Mouse (Mus musculus): ENCODE measurements around the gene Tnrc6c.

The Tnrc6c gene

DNA sequence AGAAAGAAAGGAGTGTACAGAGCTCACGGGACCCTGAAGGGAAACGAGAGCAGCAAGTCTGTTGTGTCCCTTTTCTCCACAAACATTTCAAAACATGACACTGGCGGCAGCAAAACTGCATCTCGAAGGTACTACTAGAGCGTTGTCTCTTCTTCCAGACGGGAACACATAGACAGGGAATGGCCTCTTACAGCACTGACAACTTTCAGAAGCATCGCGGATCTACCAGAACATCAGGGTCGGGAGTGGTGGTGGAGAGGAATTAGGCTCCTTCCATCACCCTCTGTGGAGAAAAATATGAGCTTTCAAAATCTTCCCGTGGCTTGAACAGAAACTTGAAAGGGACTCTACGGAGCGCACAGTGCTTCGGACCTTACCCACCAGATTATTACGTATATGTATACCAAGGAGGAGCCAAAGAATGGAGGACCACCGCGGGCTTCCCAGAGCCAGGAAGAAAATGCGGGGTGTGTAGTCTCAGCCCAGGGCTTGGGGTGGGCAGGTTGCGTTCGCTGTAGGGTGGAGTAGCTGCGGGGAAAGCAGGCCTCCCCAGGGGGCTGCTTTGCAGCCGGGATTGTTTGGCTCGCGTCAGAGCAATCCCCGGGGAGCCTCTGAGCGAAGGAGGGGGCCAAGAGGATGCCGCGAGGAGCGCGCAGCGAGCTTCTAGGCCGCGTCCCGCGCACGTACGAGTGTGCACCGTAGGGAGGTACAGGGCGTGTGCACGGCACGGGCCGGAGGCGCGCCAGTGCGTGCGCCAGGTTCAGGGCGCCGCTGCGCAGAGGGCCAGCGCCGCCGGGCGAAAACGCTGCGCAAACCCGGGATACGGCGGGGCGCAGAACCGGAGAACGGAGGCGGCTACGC, at the start of gene Tnrc6c:
Gene Tnrc6c (plus strand): TSS at position 799 of the 861 bp plus-strand sequence.
- DNase-seq (ENCODE audit: low read depth, low spot score): peak; percentile 82

DNA sequence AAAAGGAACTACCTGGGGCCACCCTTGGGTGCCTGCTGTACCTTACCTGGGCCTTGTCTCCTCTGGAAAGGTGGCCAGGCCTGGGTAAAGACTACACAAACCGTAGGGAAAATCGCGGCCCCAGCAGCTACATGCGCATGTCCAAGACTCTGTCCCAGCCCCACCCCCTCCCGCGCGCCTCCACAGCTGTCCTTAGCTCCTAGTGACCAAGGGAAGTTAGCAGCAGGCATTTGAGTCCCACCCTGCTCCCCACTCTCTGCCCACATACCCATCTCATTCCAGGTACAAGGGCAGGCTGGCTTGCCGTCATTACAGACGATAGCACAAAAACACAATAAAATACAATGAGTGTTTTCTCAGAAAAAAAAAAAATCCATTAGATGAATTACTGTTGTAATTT, 48.0 kb upstream of the Tnrc6c start:
- no peak for DNase-seq (ENCODE audit: low read depth, low spot score)

GRCm38 (mm10) chr11:117606605-117607203, 47.4 kb upstream of the Tnrc6c start:
- no peak for DNase-seq (ENCODE audit: low read depth, low spot score)

DNA sequence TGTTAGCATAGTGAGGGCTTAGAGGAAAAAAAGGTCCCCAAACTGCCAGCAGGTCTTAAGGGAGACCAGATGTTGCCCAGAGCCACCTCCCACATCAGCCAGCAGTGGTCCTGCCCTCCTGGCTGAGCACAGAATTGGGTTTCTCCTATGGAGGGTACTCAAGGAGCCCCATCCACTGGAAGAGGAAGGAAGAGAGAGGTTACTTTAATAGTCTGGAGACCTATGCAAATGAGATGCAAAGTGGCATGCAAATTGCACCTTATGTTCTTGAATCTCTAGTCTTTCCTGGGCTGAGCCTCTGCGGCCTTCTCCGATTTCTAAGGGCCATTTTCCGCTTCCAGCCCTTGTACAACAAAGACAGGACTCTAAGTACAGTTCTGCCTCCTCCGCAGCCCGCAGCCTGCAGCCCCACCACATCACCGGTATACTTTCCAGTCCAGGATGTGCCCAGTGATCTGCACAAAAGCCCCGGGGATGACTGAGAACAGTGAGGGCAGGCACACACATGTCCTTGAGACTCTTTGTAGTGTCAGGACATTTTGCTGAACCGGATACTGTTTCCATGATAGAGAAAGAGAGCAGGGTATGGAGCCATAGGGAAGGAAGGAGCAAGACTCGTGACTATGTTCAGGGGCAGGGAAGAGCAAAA, 45.8 kb upstream of the Tnrc6c start:
- DNase-seq (ENCODE audit: low read depth, low spot score): no peak

- DNase-seq (ENCODE audit: low read depth, low spot score): no peak
These were observed 45.1 kb upstream of the Tnrc6c start for GRCm38 (mm10) chr11:117608976-117609375.

DNA sequence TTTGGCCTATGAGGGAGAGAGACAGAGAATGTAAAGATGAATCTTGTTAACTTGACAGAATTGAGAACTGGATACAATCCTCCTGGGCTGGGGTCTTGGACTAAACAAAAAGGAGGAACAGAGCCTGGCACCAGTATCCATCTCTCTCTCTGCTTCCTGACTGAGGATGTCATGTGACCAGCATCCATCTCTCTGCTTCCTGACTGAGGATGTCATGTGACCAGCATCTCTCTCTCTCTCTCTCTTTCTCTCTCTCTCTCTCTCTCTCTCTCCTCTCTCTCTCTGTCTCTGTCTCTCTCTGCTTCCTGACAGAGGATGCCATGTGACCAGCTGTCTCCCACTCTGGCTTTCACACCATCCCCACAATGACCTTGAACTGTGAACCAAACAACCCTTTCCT, 43.5 kb upstream of the Tnrc6c start:
- no peak for DNase-seq (ENCODE audit: low read depth, low spot score)

DNA sequence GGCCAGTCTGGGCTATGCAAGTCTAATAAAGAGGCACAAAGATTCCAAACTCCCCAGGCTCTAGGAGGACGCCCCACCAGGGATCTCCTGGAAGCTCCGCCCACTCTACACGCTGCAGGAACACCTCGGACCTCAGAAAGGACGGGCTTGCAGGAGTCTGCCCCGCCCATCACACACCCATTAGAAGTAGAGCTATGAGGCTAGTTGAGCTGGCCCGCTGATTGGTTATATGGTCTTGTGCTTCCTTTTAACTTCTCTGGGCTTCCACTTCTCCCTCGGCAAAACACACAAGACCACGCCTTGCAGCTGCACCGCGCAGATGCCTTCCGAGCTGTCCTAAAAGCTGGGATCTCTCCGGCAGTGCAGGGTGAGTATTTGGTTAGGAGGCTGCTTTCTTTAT, 43.0 kb upstream of the Tnrc6c start:
- no peak for DNase-seq (ENCODE audit: low read depth, low spot score)

DNA sequence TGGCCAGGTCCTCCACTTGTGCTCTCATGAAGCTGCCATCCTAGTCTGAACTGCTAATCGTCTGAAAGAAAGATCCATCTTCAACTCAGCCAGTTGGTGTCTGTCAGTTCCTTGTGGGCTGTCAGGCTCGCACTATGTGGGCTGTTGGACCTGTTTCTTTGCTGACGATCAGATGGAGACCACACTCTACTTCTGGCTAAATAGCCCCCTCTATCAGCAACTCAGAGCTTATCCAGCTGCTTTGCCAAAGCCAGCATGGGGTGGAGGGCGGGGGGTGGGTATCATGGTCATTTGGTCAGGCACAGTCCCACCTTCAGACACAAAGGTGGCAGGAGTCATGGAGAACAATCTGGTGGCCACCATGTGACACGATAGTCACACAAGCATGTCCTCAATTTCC, 42.2 kb upstream of the Tnrc6c start:
- DNase-seq (ENCODE audit: low read depth, low spot score): no peak

GRCm38 (mm10) chr11:117612885-117613284, 41.2 kb upstream of the Tnrc6c start:
- DNase-seq (ENCODE audit: low read depth, low spot score): no peak

DNA sequence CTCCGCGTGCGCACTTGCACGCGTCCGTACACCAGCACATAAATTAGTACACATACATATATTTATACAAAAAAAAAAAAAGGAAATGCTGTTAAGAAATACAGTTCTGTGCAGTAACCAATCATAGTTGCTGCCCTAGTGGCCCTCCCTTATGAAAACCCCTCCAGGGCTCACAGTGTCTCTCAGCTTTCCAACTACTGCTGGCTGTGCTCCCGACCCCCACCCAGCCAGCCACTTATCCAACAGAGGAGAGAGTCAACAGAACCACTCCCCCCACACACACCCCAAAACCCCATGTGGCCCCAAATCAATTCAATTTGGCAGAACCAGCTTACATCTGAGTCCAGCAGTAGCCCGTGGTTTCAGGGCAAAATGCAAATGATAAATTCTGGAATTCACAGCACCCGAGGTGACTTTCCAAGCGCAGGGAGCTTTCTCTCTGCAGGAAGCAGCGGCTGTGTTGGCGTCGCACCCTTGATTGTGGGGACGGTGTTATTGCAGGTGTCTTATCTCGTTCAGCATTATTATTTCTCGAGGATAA, 36.7 kb upstream of the Tnrc6c start:
- no peak for DNase-seq (ENCODE audit: low read depth, low spot score)

DNA sequence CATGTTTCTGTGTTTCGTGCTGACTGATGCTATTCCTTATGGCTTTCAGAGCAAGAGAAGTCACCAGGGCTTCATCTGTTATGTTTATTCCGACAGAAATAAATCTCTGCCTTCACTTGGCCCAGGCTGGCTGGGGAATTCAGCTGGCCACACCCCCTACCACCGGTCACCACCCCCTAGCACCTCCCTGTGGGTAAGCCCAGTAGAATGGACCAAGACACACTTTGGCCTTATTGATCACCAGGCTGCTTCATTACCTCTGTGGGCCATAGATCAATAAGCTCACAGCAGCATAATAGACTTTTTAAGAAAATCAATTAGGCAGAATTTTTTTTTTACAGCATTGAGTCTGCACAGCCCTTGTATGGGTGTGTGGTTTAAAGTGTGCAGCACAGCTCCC, 35.9 kb upstream of the Tnrc6c start:
- DNase-seq (ENCODE audit: low read depth, low spot score): no peak

DNA sequence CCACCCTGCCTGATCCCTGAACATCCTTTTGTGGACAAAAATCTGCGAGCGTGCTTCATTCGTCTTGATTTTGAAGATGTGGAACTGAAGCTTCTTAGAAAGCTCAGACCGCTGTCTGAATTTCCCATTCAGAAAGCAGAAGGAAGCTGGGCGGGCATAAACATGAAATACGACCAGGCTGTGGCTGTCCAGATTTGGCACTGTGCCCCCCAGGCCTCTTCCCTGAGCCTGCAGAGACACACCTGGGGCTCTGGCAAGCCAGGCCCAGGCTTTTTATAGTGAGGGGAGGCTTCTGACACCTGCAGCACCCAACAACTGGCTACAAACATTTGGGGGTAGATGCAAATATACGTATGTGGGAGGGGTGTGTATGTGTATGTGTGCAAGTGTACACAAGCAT, 35.3 kb upstream of the Tnrc6c start:
- no peak for DNase-seq (ENCODE audit: low read depth, low spot score)

DNA sequence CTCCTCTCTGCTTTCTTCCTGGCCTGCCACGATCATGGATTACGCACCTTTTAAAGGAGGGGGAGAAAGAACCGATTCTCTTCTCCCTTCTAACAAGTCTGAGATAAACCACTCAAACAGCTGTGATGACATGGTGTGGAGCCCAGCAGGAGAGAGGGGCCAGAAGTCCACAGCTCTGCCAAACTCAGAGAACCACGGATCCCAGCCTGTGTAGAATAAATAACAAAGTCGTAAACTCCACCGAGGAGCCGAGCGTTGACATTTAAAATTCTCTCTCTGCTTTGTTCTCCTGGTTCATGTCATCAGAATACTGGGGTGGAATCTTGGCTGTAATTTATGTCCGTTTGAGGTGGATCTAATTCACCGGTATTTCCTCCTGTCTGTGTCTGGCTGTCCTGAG, 34.5 kb upstream of the Tnrc6c start:
- no peak for DNase-seq (ENCODE audit: low read depth, low spot score)

- no peak for DNase-seq (ENCODE audit: low read depth, low spot score)
These were observed 28.9 kb upstream of the Tnrc6c start for GRCm38 (mm10) chr11:117625196-117625595.

- DNase-seq (ENCODE audit: low read depth, low spot score): no peak
These were observed 27.5 kb upstream of the Tnrc6c start for GRCm38 (mm10) chr11:117626557-117626956.

DNA sequence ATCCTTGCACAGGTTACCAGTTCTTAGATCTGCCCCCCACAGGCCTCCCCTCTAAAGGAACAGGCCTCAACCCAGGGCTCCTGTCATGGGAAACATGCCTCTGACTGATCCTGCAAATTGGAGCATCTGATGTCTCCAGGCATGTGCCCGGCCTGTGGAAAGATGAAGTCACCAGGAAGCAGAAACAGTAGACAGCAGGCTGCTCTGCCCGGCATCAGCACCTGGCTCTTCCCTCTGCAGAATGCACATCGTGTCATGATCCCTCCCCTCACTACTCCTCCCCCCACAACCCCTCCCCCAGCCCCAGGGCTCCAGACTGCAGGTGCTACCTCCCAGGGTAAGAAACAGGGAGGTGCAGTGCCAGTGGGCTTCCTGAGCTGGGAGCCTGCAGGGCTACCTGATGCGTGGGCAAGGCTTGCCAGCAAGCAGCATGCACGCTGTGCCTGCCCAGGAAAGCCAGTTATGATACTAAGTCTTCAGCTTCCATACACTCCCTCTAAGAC, 27.0 kb upstream of the Tnrc6c start:
- no peak for DNase-seq (ENCODE audit: low read depth, low spot score)

GRCm38 (mm10) chr11:117627746-117628311, 26.3 kb upstream of the Tnrc6c start:
- DNase-seq (ENCODE audit: low read depth, low spot score): no peak

DNA sequence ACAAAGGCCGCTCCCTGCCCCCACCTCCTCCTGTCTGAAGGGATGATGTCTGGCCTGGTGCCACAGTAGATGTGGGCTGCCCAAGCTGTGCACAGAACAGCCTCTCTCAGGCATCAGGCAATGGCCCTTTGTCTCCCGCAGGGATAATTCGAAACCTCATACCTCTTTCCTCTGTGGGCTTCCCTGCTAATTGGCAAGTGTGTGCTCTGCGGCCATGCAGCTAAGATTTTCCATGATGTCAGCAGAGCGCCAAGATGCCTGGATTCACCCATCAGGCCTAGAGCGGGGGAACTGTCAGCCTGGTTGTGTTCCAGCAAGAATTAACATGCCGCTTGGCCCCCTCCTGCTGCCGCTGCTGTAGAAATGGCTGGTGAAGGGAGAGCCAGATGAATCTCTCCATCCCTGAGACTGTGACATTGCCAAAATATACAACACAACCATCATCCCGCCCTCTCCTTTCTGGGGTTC, 25.7 kb upstream of the Tnrc6c start:
- DNase-seq (ENCODE audit: low read depth, low spot score): peak; percentile 64

DNA sequence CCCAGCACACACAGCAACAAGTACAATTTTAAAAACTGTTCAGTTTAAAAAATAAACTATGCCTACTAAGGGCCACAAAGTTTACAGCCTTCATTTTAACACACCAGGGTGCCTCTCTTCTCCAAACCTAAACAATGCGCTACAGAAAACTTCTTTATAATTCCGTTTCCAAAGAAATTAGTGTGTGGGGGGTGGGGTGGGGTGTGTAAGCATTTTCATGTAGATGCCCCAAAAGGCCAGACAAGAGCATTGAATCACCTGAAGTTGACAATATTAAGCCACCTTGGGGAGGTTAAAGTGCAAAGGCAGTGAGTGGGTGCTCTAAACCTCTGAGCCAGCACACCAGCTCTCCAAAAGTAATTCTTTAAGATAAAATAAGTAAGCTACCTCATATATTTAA, 24.2 kb upstream of the Tnrc6c start:
- DNase-seq (ENCODE audit: low read depth, low spot score): no peak

DNA sequence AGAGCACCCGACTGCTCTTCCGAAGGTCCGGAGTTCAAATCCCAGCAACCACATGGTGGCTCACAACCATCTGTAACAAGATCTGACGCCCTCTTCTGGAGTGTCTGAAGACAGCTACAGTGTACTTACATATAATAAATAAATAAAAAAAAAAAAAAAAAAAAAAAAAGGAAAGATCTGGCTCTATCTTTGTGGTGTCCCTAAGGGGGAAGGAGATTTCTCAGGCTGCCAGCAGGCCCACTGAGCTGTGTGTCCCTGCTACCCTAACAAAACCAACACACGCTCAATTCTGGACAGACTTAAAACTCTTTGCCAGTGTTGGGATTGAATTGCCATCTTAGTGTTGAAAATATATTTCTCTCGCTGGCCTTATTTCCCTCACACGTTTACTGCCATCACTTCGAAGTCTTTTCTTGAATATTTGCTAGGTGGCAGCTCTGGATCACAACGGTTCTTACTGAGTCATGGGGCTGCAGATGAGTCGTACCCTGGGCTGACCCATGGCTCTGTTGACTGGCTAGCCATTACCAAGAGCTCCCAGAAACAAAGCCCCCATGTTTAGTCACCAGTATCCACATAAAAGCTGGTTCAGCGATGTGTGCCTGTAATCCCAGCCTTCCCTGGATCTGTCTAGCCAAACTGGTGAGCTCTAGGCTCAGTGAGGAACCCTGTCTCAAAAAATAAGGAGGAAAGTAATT, 23.1 kb upstream of the Tnrc6c start:
- no peak for DNase-seq (ENCODE audit: low read depth, low spot score)

- no peak for DNase-seq (ENCODE audit: low read depth, low spot score)
These were observed 20.8 kb upstream of the Tnrc6c start for GRCm38 (mm10) chr11:117633310-117633709.
